Mouse (Mus musculus) lung, adult 2 months (tissue): ENCODE data around the gene Ptpre.

Experiments used
- CTCF ChIP-seq: fragments of 200-500 bp; IDR thresholded peaks from 2 replicates; pipeline ENCODE4 v1.5.1; 2011; ENCODE audit warnings: mild to moderate bottlenecking, low read length, control low read depth; ENCODE audit not compliant: insufficient read depth
- POLR2A ChIP-seq: fragments of 200-500 bp; IDR thresholded peaks from 2 replicates; pipeline ENCODE4 v1.6.1; 2011; ENCODE audit warnings: low read depth, mild to moderate bottlenecking, control low read depth, low read length, borderline replicate concordance; ENCODE audit errors: extremely low read depth

GRCm38 (mm10) chr7:135705753-135706152 lies 168.5 kb downstream of the Ptpre start:
- no peak for TF ChIP-seq CTCF
- TF ChIP-seq POLR2A = no peak
